Mouse (Mus musculus) right cerebral cortex, postnatal 4 days (tissue): ENCODE results near the gene Olfr564.

Experiments
- DNase-seq: peaks from one replicate; pipeline ENCODE4 v3.0.0-alpha.2; 2022

Olfr564 gene

GRCm38 (mm10) chr7:102803180-102803579, at the start of gene Olfr564:
TSS of gene Olfr564 (plus strand) at chr7:102803480.
- no peak for DNase-seq

DNA sequence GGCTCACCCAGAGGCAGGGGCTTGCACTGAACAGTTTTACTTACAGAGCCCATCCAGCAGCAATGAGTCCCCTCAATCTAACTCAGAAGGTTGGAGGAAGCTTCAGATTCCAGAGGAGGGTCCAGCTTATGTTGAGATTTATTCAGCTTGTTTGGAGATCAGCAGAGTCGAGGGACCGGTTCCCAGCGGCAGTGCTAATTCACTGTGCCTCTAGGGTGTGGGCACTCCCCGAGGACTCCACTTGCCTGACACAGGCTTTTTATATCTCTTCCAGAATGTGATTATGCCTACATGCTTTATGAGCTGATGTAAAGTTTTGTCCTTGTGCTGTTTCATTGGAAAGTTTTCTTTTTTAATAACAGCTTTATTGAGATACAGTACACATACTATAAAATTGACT, 44.0 kb upstream of the Olfr564 start, which contains the start of the genes Olfr560 and Olfr78:
Gene Olfr560, minus strand, starts transcription at position 101 of the 400 bp plus-strand sequence.
Gene Olfr78, minus strand, starts transcription at position 206 of the 400 bp plus-strand sequence.
- DNase-seq, result no peak

DNA sequence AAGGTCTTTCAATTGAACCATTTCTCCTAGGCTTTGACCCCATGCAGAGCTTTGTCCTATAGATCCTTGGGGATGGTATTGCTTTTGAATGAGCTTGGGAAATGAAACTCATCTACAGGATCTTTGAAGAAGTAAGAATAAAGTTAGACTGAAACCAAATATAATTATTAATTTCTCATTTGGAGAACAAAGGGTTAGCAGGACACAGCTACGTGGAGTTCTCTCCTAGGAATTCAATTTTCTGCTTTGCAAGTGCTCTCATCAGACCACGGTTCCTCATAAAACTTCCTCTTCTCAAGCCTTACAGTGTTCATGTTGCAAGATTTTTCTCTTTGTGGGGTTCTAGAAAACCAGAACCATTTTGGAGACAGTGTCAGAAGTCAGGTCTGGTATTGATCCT, 32.4 kb upstream of the Olfr564 start, which contains the start of gene Olfr561:
Gene Olfr561, plus strand, starts transcription at position 301 of the 400 bp plus-strand sequence.
- no peak for DNase-seq
